Mouse (Mus musculus): Measurements from ENCODE around the gene Tmem40.

DNA sequence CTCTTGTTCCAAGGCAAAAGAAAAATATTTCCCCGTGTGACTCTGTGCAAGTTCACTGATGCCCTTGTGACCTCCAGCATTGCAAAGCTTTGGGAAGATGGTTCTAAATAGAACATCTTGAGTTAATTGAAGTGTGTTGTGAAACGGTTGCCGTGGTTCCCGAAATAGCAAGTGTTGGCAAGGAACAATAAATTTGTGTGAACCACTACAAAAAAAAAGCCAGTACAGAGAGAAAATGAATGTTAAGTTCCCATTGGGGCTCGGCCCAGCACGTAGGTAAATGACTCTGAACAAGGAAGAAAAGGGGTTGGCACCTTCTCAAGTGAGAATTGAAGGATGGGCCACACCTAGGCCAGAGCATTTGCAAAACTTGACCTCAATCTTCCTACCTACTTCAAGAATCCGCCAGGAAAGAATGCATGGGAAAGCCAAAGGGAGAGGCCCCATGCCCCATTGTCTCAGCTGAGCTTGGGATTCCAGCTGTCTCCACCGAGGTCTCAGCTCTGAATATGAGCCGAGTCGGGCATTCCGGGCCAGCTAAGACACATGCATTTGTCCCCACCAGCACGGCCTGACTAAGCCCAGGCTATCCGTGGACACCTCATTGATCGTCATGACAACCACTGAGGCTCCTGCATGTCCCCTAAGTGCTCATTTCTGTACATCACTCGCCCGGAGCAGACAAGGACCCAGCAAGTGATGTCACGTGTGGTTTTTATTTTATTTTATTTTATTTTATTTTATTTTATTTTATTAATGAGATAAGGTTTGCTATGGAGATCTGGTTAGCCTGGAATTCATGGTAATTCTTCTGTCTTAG, 64.3 kb downstream of the Tmem40 start:
- no peak for TF ChIP-seq CTCF (IDR thresholded peaks at IDR 0.05; ENCODE audit: borderline replicate concordance, extremely low read depth, insufficient read depth, insufficient read length)
- no peak for TF ChIP-seq POLR2A (IDR thresholded peaks at IDR 0.05; ENCODE audit: borderline replicate concordance, extremely low read depth, insufficient read depth, insufficient read length, poor library complexity, severe bottlenecking)

Data from brain, embryonic 14.5 days (tissue).